Mouse (Mus musculus) midbrain, postnatal 0 days (tissue): ENCODE measurements around the gene Gm5150. TPM values are rescaled to one million over a fixed set of nuclear protein-coding genes. Genes with fewer than 3 reads are reported as not detected.
"Not testable (repeated sequence)": the region's sequence is repeated elsewhere in the genome, so short reads cannot be mapped to it uniquely, and the experiment has no call there.

Experiments used
- ATAC-seq: fragments of 200-750 bp; cut with Nextera tagmentation; 2 replicates; pipeline ENCODE4 v1.8.0; 2017; ENCODE audit warnings: moderate number of reproducible peaks, mild to moderate bottlenecking, moderate TSS enrichment, moderate library complexity; ENCODE audit not compliant: low FRiP score
- DNase-seq: peaks from one replicate; pipeline ENCODE4 v3.0.0-alpha.2; 2015; ENCODE audit warnings: low spot score
- H3K27ac ChIP-seq: fragments of 300-500 bp; sonication (generic); 2 replicates; pipeline ENCODE4 v1.5.1; 2014; ENCODE audit warnings: low read depth, mild to moderate bottlenecking, low read length, mixed read lengths
- H3K27me3 ChIP-seq: fragments of 300-500 bp; sonication (generic); 2 replicates; pipeline ENCODE4 v1.6.1; 2014; ENCODE audit warnings: low read length, control low read depth, mixed read lengths; ENCODE audit not compliant: insufficient read depth
- H3K36me3 ChIP-seq: fragments of 300-500 bp; sonication (generic); 2 replicates; pipeline ENCODE4 v1.6.1; 2014; ENCODE audit warnings: low read length, control low read depth, mixed read lengths; ENCODE audit not compliant: insufficient read depth
- H3K4me1 ChIP-seq: fragments of 300-500 bp; sonication (generic); 2 replicates; pipeline ENCODE4 v1.6.1; 2014; ENCODE audit warnings: mild to moderate bottlenecking, control low read depth, antibody characterized with exemption, low read length, mixed read lengths; ENCODE audit not compliant: insufficient read depth
- H3K4me2 ChIP-seq: fragments of 300-500 bp; sonication (generic); 2 replicates; pipeline ENCODE4 v1.6.1; 2014; ENCODE audit warnings: low read depth, mild to moderate bottlenecking, low read length, mixed read lengths; ENCODE audit not compliant: poor library complexity, severe bottlenecking
- H3K4me3 ChIP-seq: fragments of 300-500 bp; sonication (generic); 2 replicates; pipeline ENCODE4 v1.5.1; 2014; ENCODE audit warnings: low read depth, mild to moderate bottlenecking, low read length, moderate library complexity
- H3K9ac ChIP-seq: fragments of 300-500 bp; sonication (generic); replicated peaks from 2 replicates; pipeline ENCODE4 v1.6.1; 2014; ENCODE audit warnings: mild to moderate bottlenecking, low read length, moderate library complexity, mixed read lengths; ENCODE audit not compliant: poor library complexity, severe bottlenecking
- H3K9me3 ChIP-seq: fragments of 300-500 bp; sonication (generic); 2 replicates; pipeline ENCODE4 v1.6.1; 2016; ENCODE audit warnings: low read length, control low read depth
- CTCF ChIP-seq: IDR thresholded peaks from 2 replicates; pipeline ENCODE4 v1.5.1; 2016; ENCODE audit warnings: antibody characterized with exemption, mild to moderate bottlenecking
- WGBS: fragments of 180-500 bp; shearing (Covaris S2); extraction: QIAGEN DNeasy Blood & Tissue Kit; methylation state at CpG from one replicate; pipeline ENCODE4 v1.1.7; 2014; 5-methylcytosine and 5-hydroxymethylcytosine counted together
- microRNA-seq: library from miRNA; unstranded; fragments of <30 nt; microRNA quantifications from one replicate; pipeline ENCODE4, GENCODE M21; 2016; ENCODE audit warnings: borderline number of aligned reads
- polyA plus RNA-seq: library from polyadenylated mRNA; unstranded; fragments of >200 nt; fragmentation: Nextera tagmentation; extraction: Ambion mirVana; gene quantifications from 2 replicates; pipeline ENCODE4 v1.2.1, GENCODE M21; 2015
- total RNA-seq: library from RNA; depleted of rRNA; stranded (reverse); fragments of >200 nt; gene quantifications from 2 replicates; pipeline ENCODE4 v1.2.3, GENCODE M21; 2014; rRNA removed

Gene Gm5150
- total and polyA plus RNA-seq, 2 experiments from 2014 or later: 1.2 TPM; not detected in 1

- no peak overlapping the region for H3K4me3 ChIP-seq
- DNase-seq (no peak), ATAC-seq (no peak)
- H3K4me1 ChIP-seq: no peaks in the 10 kb centered on the region
- no peaks in the 10 kb centered on the region for H3K27me3 ChIP-seq
- no peak overlapping the region for H3K4me2 ChIP-seq
- 88% methylated on average over 1 of the region's 1 CpGs for WGBS
- H3K27ac ChIP-seq: no peak overlapping the region
- TF ChIP-seq CTCF: no peak
- no peak overlapping the region for H3K9ac ChIP-seq
- no peaks in the 10 kb centered on the region for H3K9me3 ChIP-seq
- no peaks in the 10 kb centered on the region for H3K36me3 ChIP-seq
Measured at GRCm38 (mm10) chr3:16007827-16008226, 1.6 kb upstream of the Gm5150 start.

GRCm38 (mm10) chr3:16003890-16004633, 2.2 kb downstream of the Gm5150 start:
- ATAC-seq (no peak), DNase-seq (no peak)
- Histone ChIP-seq H3K27ac (no peak overlapping the region), H3K4me1 (no peaks in the 10 kb centered on the region), H3K9me3 (no peaks in the 10 kb centered on the region), H3K27me3 (no peaks in the 10 kb centered on the region), H3K4me2 (no peak overlapping the region), H3K4me3 (no peak overlapping the region), H3K36me3 (no peaks in the 10 kb centered on the region), H3K9ac (no peak overlapping the region)
- WGBS: 77% methylated on average over 3 of the region's 3 CpGs
- no peak for TF ChIP-seq CTCF

- not testable (repeated sequence) for H3K9ac ChIP-seq, H3K27me3 ChIP-seq, H3K9me3 ChIP-seq, H3K4me3 ChIP-seq, DNase-seq, H3K27ac ChIP-seq, H3K4me1 ChIP-seq, H3K4me2 ChIP-seq, H3K36me3 ChIP-seq, ATAC-seq
- 94% methylated on average over 3 of the region's 3 CpGs for WGBS
Measured at GRCm38 (mm10) chr3:15999479-15999878, 6.8 kb downstream of the Gm5150 start.

GRCm38 (mm10) chr3:15982216-15982615, 24.0 kb downstream of the Gm5150 start:
- no peak overlapping the region for H3K27ac ChIP-seq
- H3K4me2 ChIP-seq: no peak overlapping the region
- H3K4me1 ChIP-seq: no peaks in the 10 kb centered on the region
- no peak for TF ChIP-seq CTCF
- no peak overlapping the region for H3K9ac ChIP-seq
- WGBS: 67% methylated on average over 3 of the region's 3 CpGs
- no peaks in the 10 kb centered on the region for H3K36me3 ChIP-seq
- H3K9me3 ChIP-seq: no peaks in the 10 kb centered on the region
- ATAC-seq (no peak), DNase-seq (no peak)
- H3K27me3 ChIP-seq: no peaks in the 10 kb centered on the region
- H3K4me3 ChIP-seq: no peak overlapping the region

- no peak for DNase-seq
- H3K4me2 ChIP-seq: no peak overlapping the region
- no peak overlapping the region for H3K9ac ChIP-seq
- H3K27ac ChIP-seq: no peak overlapping the region
- no peaks in the 10 kb centered on the region for H3K4me1 ChIP-seq
- no peak for ATAC-seq
- no peaks in the 10 kb centered on the region for H3K36me3 ChIP-seq
- no peaks in the 10 kb centered on the region for H3K27me3 ChIP-seq
- H3K9me3 ChIP-seq: no peaks in the 10 kb centered on the region
- no peak for TF ChIP-seq CTCF
- no peak overlapping the region for H3K4me3 ChIP-seq
Measured at GRCm38 (mm10) chr3:15956921-15957320, 49.3 kb downstream of the Gm5150 start.

Small RNAs within 50 kb of the gene (microRNA-seq; reads per million reads assigned to microRNA genes)
- gene Gm24694: not detected

Other genes with a start within 250 kb of the Gm5150 start
- not detected in 2 replicates for gene Sirpb1c, start 157.9 kb downstream of the Gm5150 start, total RNA-seq
- gene Sirpb1c, start 157.9 kb downstream of the Gm5150 start, polyA plus RNA-seq: 0.12 TPM in 1 of 2 replicates, not detected in the other